Mouse (Mus musculus) erythroid progenitor cell, adult 5-6 weeks (primary cell): ENCODE measurements around the gene Tktl1. TPM values are rescaled to one million over a fixed set of nuclear protein-coding genes. Genes with fewer than 3 reads are reported as not detected.
A peak's percentile ranks its signal among the peaks of the same experiment; 100 is the strongest.

Experiments
- ATAC-seq: replicated peaks from 2 replicates; pipeline ENCODE4 v1.8.0; 2016; ENCODE audit warnings: moderate number of reproducible peaks, mild to moderate bottlenecking, moderate TSS enrichment, inconsistent platforms; ENCODE audit not compliant: poor library complexity, low FRiP score, severe bottlenecking
- total RNA-seq, 2 experiments: library from RNA; stranded (forward) in 1 of 2; stranded (reverse) in 1 of 2; fragments of 150-400 nt in 1 of 2; fragments of 186-747, 209-891 nt in 1 of 2; gene quantifications; 2 replicates each; pipeline versions ENCODE4 v1.2.3 to v1.2.4; 2015 to 2017; ENCODE audit warnings: low replicate concordance in 2 of 2

Tktl1 gene
- total RNA-seq, 2 experiments from 2014 or later: not detected

DNA sequence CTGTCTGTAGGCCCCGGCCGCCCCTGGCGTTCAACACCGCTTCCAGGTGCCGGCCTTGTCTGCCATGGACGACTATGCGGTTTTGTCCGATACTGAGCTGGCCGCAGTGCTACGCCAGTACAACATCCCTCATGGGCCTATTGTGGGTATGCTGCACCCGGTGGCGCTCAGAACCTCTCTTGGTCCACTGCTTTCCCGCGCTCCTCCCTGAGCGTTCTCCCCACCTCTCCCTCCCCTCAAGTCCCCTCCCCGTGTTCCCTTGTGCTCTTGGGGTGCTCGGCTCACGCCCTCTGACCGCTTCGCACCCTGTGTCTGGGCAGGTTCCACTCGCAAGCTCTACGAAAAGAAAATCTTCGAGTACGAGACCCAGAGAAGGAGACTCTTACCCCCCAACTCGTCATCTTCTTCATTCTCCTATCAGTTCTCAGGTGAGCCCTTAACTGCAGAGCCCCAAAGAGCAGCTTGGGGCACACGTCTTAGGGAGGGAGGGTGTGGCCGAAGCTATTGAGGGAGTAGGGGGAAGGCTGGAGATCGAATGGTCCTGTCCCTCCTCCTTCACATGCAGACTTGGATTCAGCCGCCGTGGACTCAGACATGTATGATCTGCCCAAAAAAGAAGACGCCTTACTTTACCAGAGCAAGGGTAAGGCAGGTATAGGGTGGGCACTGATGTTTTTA, 78.0 kb downstream of the Tktl1 start:
- ATAC-seq: peak; percentile 56

- no peak for ATAC-seq
These were observed 80.7 kb downstream of the Tktl1 start for GRCm38 (mm10) chrX:74257746-74258145.

Other genes with a start within 250 kb of the Tktl1 start
- gene Renbp, start 246.4 kb upstream of the Tktl1 start, total RNA-seq (2015; ENCODE audit: low replicate concordance): 3.4 TPM in 1 of 2 replicates, not detected in the other
- gene Renbp, start 246.4 kb upstream of the Tktl1 start, total RNA-seq (2017; ENCODE audit: low replicate concordance): 1.7 TPM in 1 of 2 replicates, not detected in the other
- gene Hcfc1, start 210.9 kb upstream of the Tktl1 start, total RNA-seq (2015; ENCODE audit: low replicate concordance): 192 and 209 TPM in 2 replicates
- gene Hcfc1, start 210.9 kb upstream of the Tktl1 start, total RNA-seq (2017; ENCODE audit: low replicate concordance): 123 and 145 TPM in 2 replicates
- gene Irak1, start 153.3 kb upstream of the Tktl1 start, total RNA-seq (2015; ENCODE audit: low replicate concordance): 81.3 and 83.6 TPM in 2 replicates
- gene Irak1, start 153.3 kb upstream of the Tktl1 start, total RNA-seq (2017; ENCODE audit: low replicate concordance): 58.8 and 59.3 TPM in 2 replicates
- not detected in 2 replicates for gene Opn1mw, start 49.8 kb upstream of the Tktl1 start, total RNA-seq (2015; ENCODE audit: low replicate concordance)
- not detected in 2 replicates for gene Opn1mw, start 49.8 kb upstream of the Tktl1 start, total RNA-seq (2017; ENCODE audit: low replicate concordance)
- gene Mecp2, start 41.9 kb upstream of the Tktl1 start, total RNA-seq (2015; ENCODE audit: low replicate concordance): 26.3 and 37.3 TPM in 2 replicates
- gene Mecp2, start 41.9 kb upstream of the Tktl1 start, total RNA-seq (2017; ENCODE audit: low replicate concordance): 24.9 and 28.2 TPM in 2 replicates
- gene Tex28, start 9.4 kb upstream of the Tktl1 start, total RNA-seq (2015; ENCODE audit: low replicate concordance): not detected in 2 replicates
- gene Tex28, start 9.4 kb upstream of the Tktl1 start, total RNA-seq (2017; ENCODE audit: low replicate concordance): not detected in 2 replicates
- gene Flna, start 72.6 kb downstream of the Tktl1 start, total RNA-seq (2015; ENCODE audit: low replicate concordance): 103 and 114 TPM in 2 replicates
- gene Flna, start 72.6 kb downstream of the Tktl1 start, total RNA-seq (2017; ENCODE audit: low replicate concordance): 122 and 133 TPM in 2 replicates
- gene Emd, start 77.4 kb downstream of the Tktl1 start, total RNA-seq (2015; ENCODE audit: low replicate concordance): 39.3 and 44.4 TPM in 2 replicates
- gene Emd, start 77.4 kb downstream of the Tktl1 start, total RNA-seq (2017; ENCODE audit: low replicate concordance): 23.2 and 29.5 TPM in 2 replicates
- gene Rpl10, start 93.6 kb downstream of the Tktl1 start, total RNA-seq (2015; ENCODE audit: low replicate concordance): 718 and 731 TPM in 2 replicates
- gene Rpl10, start 93.6 kb downstream of the Tktl1 start, total RNA-seq (2017; ENCODE audit: low replicate concordance): 354 and 377 TPM in 2 replicates
- gene Taz, start 104.7 kb downstream of the Tktl1 start, total RNA-seq (2015; ENCODE audit: low replicate concordance): 41.8 and 53.2 TPM in 2 replicates
- 13.8 and 18.6 TPM in 2 replicates for gene Taz, start 104.7 kb downstream of the Tktl1 start, total RNA-seq (2017; ENCODE audit: low replicate concordance)
- 108 and 154 TPM in 2 replicates for gene Dnase1l1, start 105.1 kb downstream of the Tktl1 start, total RNA-seq (2015; ENCODE audit: low replicate concordance)
- 73.7 and 110 TPM in 2 replicates for gene Dnase1l1, start 105.1 kb downstream of the Tktl1 start, total RNA-seq (2017; ENCODE audit: low replicate concordance)
- 251 and 260 TPM in 2 replicates for gene Atp6ap1, start 119.8 kb downstream of the Tktl1 start, total RNA-seq (2015; ENCODE audit: low replicate concordance)
- gene Atp6ap1, start 119.8 kb downstream of the Tktl1 start, total RNA-seq (2017; ENCODE audit: low replicate concordance): 152 and 179 TPM in 2 replicates
- gene Gdi1, start 127.7 kb downstream of the Tktl1 start, total RNA-seq (2015; ENCODE audit: low replicate concordance): 185 and 200 TPM in 2 replicates
- 65.1 and 108 TPM in 2 replicates for gene Gdi1, start 127.7 kb downstream of the Tktl1 start, total RNA-seq (2017; ENCODE audit: low replicate concordance)
- gene Fam50a, start 135.8 kb downstream of the Tktl1 start, total RNA-seq (2015; ENCODE audit: low replicate concordance): 20.5 and 38.1 TPM in 2 replicates
- gene Fam50a, start 135.8 kb downstream of the Tktl1 start, total RNA-seq (2017; ENCODE audit: low replicate concordance): 30.1 and 43.0 TPM in 2 replicates
- gene Plxna3, start 151.8 kb downstream of the Tktl1 start, total RNA-seq (2015; ENCODE audit: low replicate concordance): not detected in 2 replicates
- gene Plxna3, start 151.8 kb downstream of the Tktl1 start, total RNA-seq (2017; ENCODE audit: low replicate concordance): not detected in 2 replicates
- 15.1 and 20.9 TPM in 2 replicates for gene Lage3, start 176.4 kb downstream of the Tktl1 start, total RNA-seq (2015; ENCODE audit: low replicate concordance)
- 8.2 and 9.5 TPM in 2 replicates for gene Lage3, start 176.4 kb downstream of the Tktl1 start, total RNA-seq (2017; ENCODE audit: low replicate concordance)
- gene Ubl4a, start 196.0 kb downstream of the Tktl1 start, total RNA-seq (2015; ENCODE audit: low replicate concordance): 32.4 and 36.9 TPM in 2 replicates
- gene Ubl4a, start 196.0 kb downstream of the Tktl1 start, total RNA-seq (2017; ENCODE audit: low replicate concordance): 5.3 and 11.0 TPM in 2 replicates
- 1.8 and 9.6 TPM in 2 replicates for gene Slc10a3, start 196.1 kb downstream of the Tktl1 start, total RNA-seq (2015; ENCODE audit: low replicate concordance)
- gene Slc10a3, start 196.1 kb downstream of the Tktl1 start, total RNA-seq (2017; ENCODE audit: low replicate concordance): 2.2 TPM in 1 of 2 replicates, not detected in the other
- 6.3 and 12.3 TPM in 2 replicates for gene Fam3a, start 216.0 kb downstream of the Tktl1 start, total RNA-seq (2015; ENCODE audit: low replicate concordance)
- 0.68 and 3.6 TPM in 2 replicates for gene Fam3a, start 216.0 kb downstream of the Tktl1 start, total RNA-seq (2017; ENCODE audit: low replicate concordance)
- gene Ikbkg, start 216.0 kb downstream of the Tktl1 start, total RNA-seq (2015; ENCODE audit: low replicate concordance): 5.4 and 16.2 TPM in 2 replicates
- 12.8 and 16.8 TPM in 2 replicates for gene Ikbkg, start 216.0 kb downstream of the Tktl1 start, total RNA-seq (2017; ENCODE audit: low replicate concordance)